Mouse (Mus musculus): Measurements from ENCODE around the gene Capn13.
A peak's percentile ranks its signal among the peaks of the same experiment; 100 is the strongest.
"Not testable (repeated sequence)": the region's sequence is repeated elsewhere in the genome, so short reads cannot be mapped to it uniquely, and the experiment has no call there.

The Capn13 gene

GRCm38 (mm10) chr17:73277770-73278169 lies 122.9 kb downstream of the Capn13 start:
- no peak for TF ChIP-seq NANOG (IDR thresholded peaks at IDR 0.05; ENCODE audit: borderline replicate concordance, low read length)
- TF ChIP-seq CTCF (conservative IDR thresholded peaks at IDR 0.05; ENCODE audit: low read length): peak; percentile 19; the same call in 1 of the 2 replicates
- no peak for TF ChIP-seq POU5F1 (IDR thresholded peaks at IDR 0.05; ENCODE audit: borderline replicate concordance, low read length)
- Histone ChIP-seq H3K4me3 (replicated peaks; ENCODE audit: low read length) (no peak overlapping the region), H3K9me3 (ENCODE audit: low read length) (no peaks in the 10 kb centered on the region), H3K27me3 (ENCODE audit: insufficient read depth, low read length) (peaks cover 5% of the 10 kb centered on the region; the same call in 1 of the 2 replicates), H3K4me1 (replicated peaks; ENCODE audit: low read depth, low read length) (no peaks in the 10 kb centered on the region), H3K36me3 (ENCODE audit: insufficient read depth, low read length) (no peaks in the 10 kb centered on the region)

- Histone ChIP-seq H3K4me1 (replicated peaks; ENCODE audit: low read depth, low read length) (no peaks in the 10 kb centered on the region), H3K9me3 (ENCODE audit: low read length) (no peaks in the 10 kb centered on the region), H3K27me3 (ENCODE audit: insufficient read depth, low read length) (0 out of 2 replicates have a peak, but pooled peaks cover 4% of the 10 kb centered on the region), H3K4me3 (replicated peaks; ENCODE audit: low read length) (no peak overlapping the region), H3K36me3 (ENCODE audit: insufficient read depth, low read length) (no peaks in the 10 kb centered on the region)
- no peak for TF ChIP-seq POU5F1 (IDR thresholded peaks at IDR 0.05; ENCODE audit: borderline replicate concordance, low read length)
- no peak for TF ChIP-seq CTCF (conservative IDR thresholded peaks at IDR 0.05; ENCODE audit: low read length)
- TF ChIP-seq NANOG (IDR thresholded peaks at IDR 0.05; ENCODE audit: borderline replicate concordance, low read length): no peak
These were observed 125.6 kb downstream of the Capn13 start for GRCm38 (mm10) chr17:73275066-73275465.

DNA sequence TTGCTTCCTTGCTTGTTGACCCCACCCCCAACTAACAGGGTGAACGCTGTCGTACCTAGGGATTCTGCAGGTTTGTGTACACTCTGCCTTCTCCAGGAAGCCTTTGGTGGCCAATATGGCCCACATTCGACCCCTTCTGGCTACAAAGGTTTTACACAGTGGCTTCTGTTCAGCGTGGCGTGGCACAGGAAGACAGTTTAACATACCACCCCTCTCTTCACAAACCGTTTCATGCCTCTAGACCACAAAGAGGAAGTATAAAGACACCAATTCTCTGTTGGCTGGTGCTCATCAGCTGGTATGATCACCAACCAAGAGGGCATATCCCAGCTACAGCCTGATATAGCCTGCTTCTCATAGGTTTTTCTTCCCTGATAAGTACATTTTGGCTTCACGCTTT lies 126.9 kb downstream of the Capn13 start:
- Histone ChIP-seq H3K4me3 (replicated peaks; ENCODE audit: low read length) (no peak overlapping the region), H3K36me3 (ENCODE audit: insufficient read depth, low read length) (no peaks in the 10 kb centered on the region), H3K4me1 (replicated peaks; ENCODE audit: low read depth, low read length) (no peaks in the 10 kb centered on the region), H3K9me3 (ENCODE audit: low read length) (no peaks in the 10 kb centered on the region), H3K27me3 (ENCODE audit: insufficient read depth, low read length) (0 out of 2 replicates have a peak, but pooled peaks cover 4% of the 10 kb centered on the region)
- TF ChIP-seq NANOG (IDR thresholded peaks at IDR 0.05; ENCODE audit: borderline replicate concordance, low read length): no peak
- TF ChIP-seq POU5F1 (IDR thresholded peaks at IDR 0.05; ENCODE audit: borderline replicate concordance, low read length): no peak
- TF ChIP-seq CTCF (conservative IDR thresholded peaks at IDR 0.05; ENCODE audit: low read length): no peak

DNA sequence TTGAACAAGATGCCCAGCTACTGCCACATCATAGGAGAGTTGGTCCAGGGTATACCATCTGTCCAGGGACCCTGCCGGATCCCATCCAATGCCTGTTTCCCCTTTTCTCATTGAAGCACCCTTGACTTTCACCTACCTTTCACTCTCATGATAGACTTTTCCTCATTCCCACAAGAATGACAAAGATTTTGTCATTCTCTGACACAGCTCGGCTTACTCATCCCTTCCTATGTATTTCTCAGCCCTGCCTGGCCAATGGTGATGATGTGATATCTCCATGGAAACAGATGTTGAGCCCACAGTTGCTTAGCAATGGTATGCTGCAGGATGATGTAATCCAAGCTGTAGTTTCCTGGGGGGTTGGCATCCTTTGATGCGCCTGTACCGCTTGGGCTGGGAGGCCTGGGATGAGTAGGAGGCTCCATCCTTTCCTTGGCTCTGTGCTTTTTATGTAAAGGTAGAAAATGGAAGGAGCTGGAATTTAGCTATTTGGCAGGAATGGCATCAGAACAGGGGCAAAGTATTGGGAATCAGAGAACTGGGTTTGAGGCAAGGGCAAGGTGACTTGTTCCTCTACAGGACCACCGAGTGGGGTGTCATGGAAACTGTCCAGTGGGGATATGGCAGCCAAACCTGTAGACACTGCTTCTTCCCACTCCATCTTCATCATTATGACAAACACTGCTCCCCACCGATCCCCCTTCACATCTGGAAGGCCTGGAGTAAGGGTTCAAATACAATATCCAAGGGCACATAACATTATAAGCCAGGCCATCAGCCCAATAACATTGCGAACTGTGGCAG lies 128.7 kb downstream of the Capn13 start:
- Histone ChIP-seq H3K4me3 (replicated peaks; ENCODE audit: low read length) (no peak overlapping the region), H3K36me3 (ENCODE audit: insufficient read depth, low read length) (no peaks in the 10 kb centered on the region), H3K4me1 (replicated peaks; ENCODE audit: low read depth, low read length) (no peaks in the 10 kb centered on the region), H3K9me3 (ENCODE audit: low read length) (no peaks in the 10 kb centered on the region), H3K27me3 (ENCODE audit: insufficient read depth, low read length) (0 out of 2 replicates have a peak, but pooled peaks cover 4% of the 10 kb centered on the region)
- TF ChIP-seq NANOG (IDR thresholded peaks at IDR 0.05; ENCODE audit: borderline replicate concordance, low read length): no peak
- no peak for TF ChIP-seq POU5F1 (IDR thresholded peaks at IDR 0.05; ENCODE audit: borderline replicate concordance, low read length)
- TF ChIP-seq CTCF (conservative IDR thresholded peaks at IDR 0.05; ENCODE audit: low read length): no peak

DNA sequence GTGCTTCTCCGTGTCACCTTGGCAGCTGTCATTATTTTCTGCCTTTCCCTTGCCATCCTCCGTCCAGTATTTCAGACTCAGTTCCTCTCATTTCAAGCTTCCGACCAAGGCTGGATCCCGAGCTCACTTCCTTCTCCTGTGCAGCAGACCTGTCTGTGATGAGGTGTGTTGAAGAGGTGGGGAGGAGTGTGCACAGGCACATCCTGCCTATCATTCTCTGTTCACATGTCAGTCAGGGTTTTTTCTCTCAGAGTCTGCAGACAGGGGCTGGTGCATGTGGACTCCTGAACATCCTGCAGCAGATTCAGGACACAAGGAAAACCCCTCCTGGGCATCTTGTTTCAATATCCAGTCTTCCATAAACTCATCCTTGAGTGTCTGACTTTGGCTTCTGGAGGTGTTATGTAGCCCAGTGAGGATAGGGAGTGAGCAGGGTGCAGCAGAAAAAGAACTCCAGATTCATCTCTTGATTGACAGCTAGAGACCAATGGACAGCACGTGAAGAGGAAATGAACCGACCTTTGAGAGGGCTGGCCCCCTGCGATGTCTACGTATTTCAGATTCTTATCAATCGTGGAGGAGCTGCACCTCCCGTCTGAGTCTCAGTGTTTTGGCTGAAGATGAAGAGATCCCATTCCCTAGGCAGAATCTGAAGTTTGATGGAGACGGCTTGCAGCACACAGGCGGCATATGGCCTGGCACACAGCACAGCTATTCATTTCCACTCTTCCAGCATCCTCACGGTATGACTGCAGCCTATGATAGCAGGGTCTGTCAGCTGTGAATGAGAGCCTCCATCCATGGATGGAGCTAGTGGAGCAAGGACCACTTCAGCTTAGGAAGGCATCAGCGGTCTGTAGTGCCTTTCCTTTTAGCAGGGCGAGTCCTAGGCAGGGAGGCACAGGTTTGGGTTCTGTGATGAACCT lies 129.5 kb downstream of the Capn13 start:
- TF ChIP-seq NANOG (IDR thresholded peaks at IDR 0.05; ENCODE audit: borderline replicate concordance, low read length): no peak
- TF ChIP-seq CTCF (conservative IDR thresholded peaks at IDR 0.05; ENCODE audit: low read length): no peak
- TF ChIP-seq POU5F1 (IDR thresholded peaks at IDR 0.05; ENCODE audit: borderline replicate concordance, low read length): no peak
- H3K4me3 ChIP-seq (replicated peaks; ENCODE audit: low read length): no peak overlapping the region
- H3K36me3 ChIP-seq (ENCODE audit: insufficient read depth, low read length): no peaks in the 10 kb centered on the region
- 0 out of 2 replicates have a peak, but pooled peaks cover 4% of the 10 kb centered on the region for H3K27me3 ChIP-seq (ENCODE audit: insufficient read depth, low read length)
- no peaks in the 10 kb centered on the region for H3K4me1 ChIP-seq (replicated peaks; ENCODE audit: low read depth, low read length)
- H3K9me3 ChIP-seq (ENCODE audit: low read length): no peaks in the 10 kb centered on the region

DNA sequence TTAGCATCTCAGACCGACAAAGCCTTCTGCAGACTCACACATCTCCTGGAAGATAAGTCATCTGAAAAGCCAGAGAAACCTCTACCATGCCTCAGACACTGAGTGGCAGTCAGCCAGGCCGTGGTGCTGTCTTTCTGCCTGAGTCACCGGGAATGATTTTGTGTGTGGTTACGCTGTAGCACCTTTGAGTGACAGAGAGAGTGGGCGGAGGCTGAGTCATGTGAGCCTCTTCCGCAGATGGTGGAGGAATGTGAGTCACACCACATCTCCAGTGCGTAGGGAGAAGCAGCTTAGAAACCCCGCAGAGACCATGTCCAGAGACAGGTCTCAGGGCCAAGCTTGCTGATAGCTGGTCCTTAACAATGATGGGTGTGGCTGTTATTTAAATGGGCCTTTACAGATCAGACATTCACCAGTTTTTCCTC lies 137.6 kb downstream of the Capn13 start:
- Histone ChIP-seq H3K4me3 (replicated peaks; ENCODE audit: low read length) (no peak overlapping the region), H3K27me3 (ENCODE audit: insufficient read depth, low read length) (no peaks in the 10 kb centered on the region), H3K4me1 (replicated peaks; ENCODE audit: low read depth, low read length) (peaks cover 11% of the 10 kb centered on the region), H3K36me3 (ENCODE audit: insufficient read depth, low read length) (no peaks in the 10 kb centered on the region), H3K9me3 (ENCODE audit: low read length) (peaks cover 7% of the 10 kb centered on the region; the same call in 1 of the 2 replicates)
- no peak for TF ChIP-seq CTCF (conservative IDR thresholded peaks at IDR 0.05; ENCODE audit: low read length)
- no peak for TF ChIP-seq NANOG (IDR thresholded peaks at IDR 0.05; ENCODE audit: borderline replicate concordance, low read length)
- TF ChIP-seq POU5F1 (IDR thresholded peaks at IDR 0.05; ENCODE audit: borderline replicate concordance, low read length): no peak

- Histone ChIP-seq H3K27me3 (ENCODE audit: insufficient read depth, low read length) (no peaks in the 10 kb centered on the region), H3K36me3 (ENCODE audit: insufficient read depth, low read length) (no peaks in the 10 kb centered on the region), H3K4me1 (replicated peaks; ENCODE audit: low read depth, low read length) (peaks cover 11% of the 10 kb centered on the region), H3K4me3 (replicated peaks; ENCODE audit: low read length) (no peak overlapping the region), H3K9me3 (ENCODE audit: low read length) (peaks cover 7% of the 10 kb centered on the region; the same call in 1 of the 2 replicates)
- TF ChIP-seq POU5F1 (IDR thresholded peaks at IDR 0.05; ENCODE audit: borderline replicate concordance, low read length) (no peak), NANOG (IDR thresholded peaks at IDR 0.05; ENCODE audit: borderline replicate concordance, low read length) (no peak), CTCF (conservative IDR thresholded peaks at IDR 0.05; ENCODE audit: low read length) (no peak)
These were observed 138.1 kb downstream of the Capn13 start for GRCm38 (mm10) chr17:73262558-73262957.

- H3K4me1 ChIP-seq (replicated peaks; ENCODE audit: low read depth, low read length): peaks cover 11% of the 10 kb centered on the region
- not testable (repeated sequence) for H3K9me3 ChIP-seq (ENCODE audit: low read length); H3K36me3 ChIP-seq (ENCODE audit: insufficient read depth, low read length); H3K27me3 ChIP-seq (ENCODE audit: insufficient read depth, low read length); H3K4me3 ChIP-seq (replicated peaks; ENCODE audit: low read length)
These were observed 141.4 kb downstream of the Capn13 start for GRCm38 (mm10) chr17:73259258-73259657.

Data from E14TG2a.4 (cell line).